Mouse (Mus musculus) myocyte (in vitro differentiated cells): ENCODE measurements at regions not wholly inside any gene's neighbourhood (a gene's known extent, or its start where the extent isn't known, plus 50 kb on each side); places are given as distances from the start of the nearest gene placed in this dataset.

Source experiments
- H3K27me3 ChIP-seq: one replicate; pipeline ENCODE4 v1.6.1; 2011; ENCODE audit not compliant: control insufficient read depth, insufficient read depth, insufficient read length
- H3K36me3 ChIP-seq: one replicate; pipeline ENCODE4 v1.6.1; 2011; ENCODE audit not compliant: control insufficient read depth, insufficient read depth
- H3K4me2 ChIP-seq: one replicate; pipeline ENCODE4 v1.6.1; 2011; ENCODE audit warnings: low read depth, control low read depth
- H3K4me3 ChIP-seq: one replicate; pipeline ENCODE4 v1.5.1; 2011; ENCODE audit warnings: mild to moderate bottlenecking, control low read depth, moderate library complexity
- H3K79me2 ChIP-seq: one replicate; pipeline ENCODE4 v1.6.1; 2011; ENCODE audit not compliant: control insufficient read depth, insufficient read depth
- H3ac ChIP-seq: one replicate; pipeline ENCODE4 v1.6.1; 2011; ENCODE audit not compliant: control insufficient read depth, insufficient read length
- CEBPB ChIP-seq: IDR thresholded peaks from 2 replicates; pipeline ENCODE4 v1.6.1; 2011; ENCODE audit warnings: mild to moderate bottlenecking, moderate library complexity; ENCODE audit not compliant: poor library complexity, insufficient read depth, severe bottlenecking
- E2F4 ChIP-seq: IDR thresholded peaks from one replicate; pipeline ENCODE4 v1.6.1; 2011; ENCODE audit warnings: mild to moderate bottlenecking, control low read depth, moderate library complexity; ENCODE audit not compliant: insufficient read depth
- MAX ChIP-seq: IDR thresholded peaks from one replicate; pipeline ENCODE4 v1.6.1; 2011; ENCODE audit warnings: low read depth, mild to moderate bottlenecking, control low read depth
- MYOD1 ChIP-seq, 3 experiments: IDR thresholded peaks; one replicate each; pipeline ENCODE4 v1.6.1; 2011; ENCODE audit warnings: control low read depth in 2 of 3, low read depth in 2 of 3, mild to moderate bottlenecking in 2 of 3, moderate library complexity in 1 of 3; ENCODE audit not compliant: insufficient read length in 2 of 3, control insufficient read depth in 1 of 3
- MYOG ChIP-seq, 3 experiments: IDR thresholded peaks; one replicate each; pipeline ENCODE4 v1.6.1; 2011; ENCODE audit warnings: control low read depth in 2 of 3, low read depth in 2 of 3, mild to moderate bottlenecking in 2 of 3; ENCODE audit not compliant: insufficient read length in 2 of 3, control insufficient read depth in 1 of 3, insufficient read depth in 1 of 3
- POLR2A ChIP-seq: IDR thresholded peaks from one replicate; pipeline ENCODE4 v1.6.1; 2011; ENCODE audit warnings: low read depth, mild to moderate bottlenecking, control low read depth, moderate library complexity; ENCODE audit not compliant: insufficient read length
- POLR2AphosphoS2 ChIP-seq: IDR thresholded peaks from one replicate; pipeline ENCODE4 v1.6.1; 2011; ENCODE audit warnings: low read depth, control low read depth; ENCODE audit not compliant: insufficient read length
- REST ChIP-seq: IDR thresholded peaks from one replicate; pipeline ENCODE4 v1.6.1; 2011; ENCODE audit warnings: mild to moderate bottlenecking, control low read depth, moderate library complexity; ENCODE audit not compliant: insufficient read depth, insufficient read length
- SRF ChIP-seq: IDR thresholded peaks from one replicate; pipeline ENCODE4 v1.6.1; 2011; ENCODE audit warnings: low read depth; ENCODE audit not compliant: control insufficient read depth, insufficient read length
- TCF12 ChIP-seq: IDR thresholded peaks from one replicate; pipeline ENCODE4 v1.6.1; 2011; ENCODE audit warnings: mild to moderate bottlenecking, control low read depth; ENCODE audit not compliant: poor library complexity, insufficient read depth, severe bottlenecking
- TCF3 ChIP-seq: IDR thresholded peaks from one replicate; pipeline ENCODE4 v1.6.1; 2011; ENCODE audit warnings: low read depth, control low read depth; ENCODE audit not compliant: insufficient read length
- USF1 ChIP-seq: IDR thresholded peaks from one replicate; pipeline ENCODE4 v1.6.1; 2011; ENCODE audit warnings: low read depth, mild to moderate bottlenecking, control low read depth, moderate library complexity

DNA sequence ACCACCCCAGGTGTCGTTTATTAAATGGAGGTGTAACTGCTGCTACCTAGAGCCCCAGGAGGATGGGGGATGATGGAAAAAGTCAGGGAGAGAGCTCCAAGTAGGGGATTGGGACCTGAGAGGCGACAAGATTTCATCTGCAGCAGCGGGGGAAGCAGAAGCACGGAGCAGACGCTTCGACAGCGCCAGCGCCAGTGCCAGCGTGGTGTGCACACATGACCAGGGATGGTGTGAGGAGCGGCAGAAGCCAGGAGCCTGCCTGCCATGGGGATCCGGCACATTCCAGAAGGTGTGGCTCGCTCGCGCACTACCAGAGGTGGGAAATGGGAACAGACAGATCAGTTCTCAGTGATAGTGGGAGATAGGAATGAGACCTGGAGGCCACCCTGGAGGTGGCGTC lies 55.1 kb upstream of the Igsf21 start:
- no peak overlapping the region for H3K4me3 ChIP-seq
- H3K79me2 ChIP-seq = no peaks in the 10 kb centered on the region
- H3K36me3 ChIP-seq = no peaks in the 10 kb centered on the region
- TF ChIP-seq MYOG (IDR thresholded peaks at IDR 0.05; ENCODE audit: control insufficient read depth in 1 of 3, insufficient read depth in 1 of 3, insufficient read length in 2 of 3, low read depth in 2 of 3) (no peak), POLR2AphosphoS2 (no peak), POLR2A (no peak), SRF (no peak), MAX (no peak), MYOD1 (IDR thresholded peaks at IDR 0.05; ENCODE audit: control insufficient read depth in 1 of 3, insufficient read length in 2 of 3, low read depth in 2 of 3) (no peak)
- no peak overlapping the region for H3K4me2 ChIP-seq
- no peaks in the 10 kb centered on the region for H3K27me3 ChIP-seq
- H3ac ChIP-seq = no peak overlapping the region

DNA sequence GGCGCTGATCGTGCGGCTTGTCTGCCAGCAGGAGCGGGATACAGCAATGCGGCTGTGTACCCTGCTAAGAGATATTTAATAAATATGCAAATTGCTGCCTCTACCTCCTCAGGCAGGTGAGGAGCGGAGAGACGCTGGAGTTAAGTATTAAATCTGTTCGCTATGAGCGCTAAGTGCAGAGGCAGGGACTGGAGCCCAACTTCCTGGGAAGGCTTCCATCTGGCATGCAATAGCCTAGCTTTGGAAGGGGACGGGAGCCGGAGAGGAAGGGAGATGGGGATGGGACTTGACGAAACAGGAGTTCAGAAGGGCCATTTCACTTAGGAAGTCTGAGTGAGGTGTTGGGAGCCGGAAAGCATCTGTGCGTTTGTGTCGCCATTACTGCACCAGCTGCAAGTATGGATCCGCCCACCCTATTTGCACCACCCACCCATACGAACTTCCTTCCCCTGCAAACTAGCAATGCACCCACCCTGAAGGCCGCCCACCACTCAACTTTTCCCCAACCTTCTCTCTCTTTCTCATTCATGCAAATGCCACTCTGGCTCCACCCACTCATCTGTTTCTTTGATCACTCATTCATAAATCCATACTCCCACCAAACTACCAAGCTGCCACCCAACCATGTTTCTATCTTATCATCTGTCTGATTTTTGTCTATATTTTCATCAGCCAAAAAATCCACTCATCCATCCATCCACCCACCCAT lies 51.5 kb upstream of the Igsf21 start:
- Histone ChIP-seq H3ac (no peak overlapping the region), H3K4me3 (no peak overlapping the region), H3K36me3 (no peaks in the 10 kb centered on the region), H3K79me2 (no peaks in the 10 kb centered on the region), H3K4me2 (no peak overlapping the region), H3K27me3 (no peaks in the 10 kb centered on the region)
- TF ChIP-seq TCF12 (no peak), CEBPB (no peak), MYOG (IDR thresholded peaks at IDR 0.05; ENCODE audit: control insufficient read depth in 1 of 3, insufficient read depth in 1 of 3, insufficient read length in 2 of 3, low read depth in 2 of 3) (no peak), TCF3 (no peak), MYOD1 (IDR thresholded peaks at IDR 0.05; ENCODE audit: control insufficient read depth in 1 of 3, insufficient read length in 2 of 3, low read depth in 2 of 3) (no peak), E2F4 (no peak), MAX (no peak), POLR2AphosphoS2 (no peak), USF1 (no peak), REST (no peak)
